Mouse (Mus musculus): ENCODE results near the gene D030056L22Rik. TPM values are rescaled to one million over a fixed set of nuclear protein-coding genes. Genes with fewer than 3 reads are reported as not detected.

D030056L22Rik gene
- polyA plus RNA-seq, 1 experiment, result 32.7 TPM

DNA sequence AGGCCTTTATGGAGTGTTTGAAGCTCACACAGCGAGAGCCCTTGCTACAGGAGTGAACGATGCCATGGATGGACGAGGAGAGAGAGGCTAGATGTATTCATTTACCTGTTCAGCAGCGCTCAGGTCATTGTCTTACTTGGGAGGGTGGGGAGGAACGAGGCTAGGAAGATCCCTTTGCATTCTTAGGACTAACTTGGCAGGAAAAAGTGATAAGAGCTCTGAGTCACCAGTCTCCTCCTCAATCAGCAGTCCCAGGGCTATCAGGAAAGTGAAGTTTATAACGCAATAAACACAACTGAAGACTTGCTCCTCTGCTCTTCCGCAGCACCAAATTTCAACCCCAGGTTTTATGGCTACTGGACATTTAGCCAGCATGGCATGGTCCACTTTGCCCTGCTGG lies 17.3 kb downstream of the D030056L22Rik start:
- no peak for DNase-seq (ENCODE audit: extremely low spot score in 1 of 2, low spot score in 1 of 2)

DNA sequence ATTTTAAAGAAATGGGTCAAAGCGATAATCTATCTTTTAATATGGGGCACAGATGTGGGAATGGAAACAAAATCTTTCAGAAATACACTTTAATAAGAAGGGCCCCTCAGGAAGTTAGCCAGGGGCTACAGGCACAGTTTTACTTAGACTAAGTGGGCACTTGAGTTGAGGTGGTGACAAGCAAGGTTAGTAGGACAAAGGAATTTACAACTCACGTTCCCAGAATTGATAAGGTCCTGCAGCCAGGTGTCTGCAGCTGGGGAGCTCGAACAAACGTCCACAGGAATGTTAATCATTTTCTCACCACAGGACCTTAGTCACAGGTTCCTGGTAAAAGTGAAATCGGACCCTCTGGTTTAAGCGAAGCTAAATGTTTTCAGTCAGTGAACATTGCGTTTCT lies 18.1 kb downstream of the D030056L22Rik start:
- no peak for DNase-seq (ENCODE audit: extremely low spot score in 1 of 2, low spot score in 1 of 2)

DNA sequence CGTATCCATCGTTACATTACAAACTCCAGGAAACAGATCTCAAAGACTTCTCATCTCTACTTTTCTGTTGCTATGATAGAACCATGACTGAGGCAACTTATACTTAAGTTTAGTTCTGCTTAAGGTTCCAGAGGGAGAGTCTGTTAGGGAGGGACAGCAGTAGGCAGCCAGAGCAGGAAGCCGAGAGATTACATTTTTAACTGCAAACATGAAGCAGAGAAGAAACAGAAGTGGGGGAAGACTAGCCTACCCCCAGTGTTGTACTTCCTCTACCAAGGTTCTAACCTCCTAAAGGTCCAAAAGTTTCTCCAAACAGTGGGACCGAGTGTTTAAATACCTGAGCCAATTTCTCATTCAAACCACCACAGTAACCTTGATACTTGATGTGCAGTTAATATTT lies 22.9 kb downstream of the D030056L22Rik start:
- no peak for DNase-seq (ENCODE audit: extremely low spot score in 1 of 2, low spot score in 1 of 2)

DNA sequence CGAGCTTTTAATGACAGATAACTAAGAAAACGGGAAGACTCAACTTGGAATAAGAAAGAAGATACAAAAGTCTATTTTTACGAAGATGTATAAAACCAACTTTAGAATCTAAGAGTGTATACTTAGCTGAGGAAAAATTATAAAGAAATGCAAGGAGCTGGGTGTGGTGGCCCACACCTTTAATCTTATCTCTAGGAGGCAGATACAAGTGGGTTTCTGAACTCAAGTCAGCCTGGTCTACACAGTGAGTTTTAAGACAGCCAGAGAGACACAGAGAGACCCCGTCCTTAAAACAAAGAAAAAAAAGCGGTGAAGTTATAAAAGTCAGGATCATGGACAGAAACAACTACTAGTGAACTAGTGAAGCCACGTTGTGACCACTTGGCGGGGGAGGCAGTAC lies 26.2 kb downstream of the D030056L22Rik start:
- no peak for DNase-seq (ENCODE audit: extremely low spot score in 1 of 2, low spot score in 1 of 2)

DNA sequence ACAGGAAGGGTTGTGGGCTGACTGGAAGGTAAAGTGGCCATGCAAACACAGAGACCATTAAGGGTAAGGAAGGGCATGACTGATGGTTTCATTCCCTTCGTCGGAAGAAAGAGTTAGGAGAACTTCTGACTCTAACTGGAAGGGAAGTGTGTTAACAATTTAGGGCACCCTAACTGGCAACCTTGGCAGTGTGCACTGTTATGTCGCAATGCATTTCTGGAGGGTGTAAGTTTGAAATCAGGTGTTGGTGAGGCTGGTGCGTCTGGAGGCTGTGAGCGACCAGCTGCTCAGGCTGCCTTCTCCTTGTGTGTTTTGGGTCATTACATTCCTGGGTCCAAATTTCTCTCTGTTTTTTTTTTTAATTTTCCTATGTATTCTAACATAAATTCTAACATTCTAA lies 31.0 kb downstream of the D030056L22Rik start:
- no peak for DNase-seq (ENCODE audit: extremely low spot score in 1 of 2, low spot score in 1 of 2)

DNA sequence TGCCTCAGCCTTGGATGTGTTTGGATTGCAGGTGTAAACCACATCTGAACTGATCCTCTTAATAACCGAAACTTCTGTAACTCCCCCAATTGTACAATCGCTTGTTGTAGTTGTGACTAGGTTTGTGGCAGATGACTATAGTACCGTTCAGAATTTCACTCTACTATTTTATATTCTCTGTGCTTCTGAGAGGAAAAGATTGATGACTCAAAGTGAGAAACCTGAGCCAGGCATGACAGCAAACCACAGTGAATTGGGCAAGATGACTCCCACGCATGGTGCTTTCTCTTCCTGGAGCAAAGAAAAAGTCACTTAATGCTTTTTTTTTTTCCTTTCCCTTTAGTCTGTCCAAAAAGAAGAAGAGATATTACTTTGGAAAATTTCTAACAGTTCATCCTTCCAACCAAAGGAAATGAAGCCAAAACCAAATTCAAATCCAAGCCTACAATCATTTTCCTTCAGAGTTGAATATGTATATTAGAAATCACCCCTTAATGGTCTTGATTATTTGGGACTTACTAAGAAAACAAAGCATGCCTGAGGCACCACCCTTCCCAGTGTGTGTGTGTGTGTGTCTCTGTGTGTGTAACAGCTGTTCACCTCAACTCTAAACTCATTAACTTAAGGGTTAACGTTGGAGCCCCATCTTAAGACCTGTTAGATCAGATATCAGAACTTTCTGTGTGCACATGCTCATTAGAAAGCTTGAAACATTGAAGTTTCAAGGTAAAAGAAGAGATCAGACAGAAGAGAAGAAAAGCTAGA lies 33.8 kb downstream of the D030056L22Rik start:
- peak in 1 of 2 experiments; percentile 23 for DNase-seq (ENCODE audit: extremely low spot score in 1 of 2, low spot score in 1 of 2)

DNA sequence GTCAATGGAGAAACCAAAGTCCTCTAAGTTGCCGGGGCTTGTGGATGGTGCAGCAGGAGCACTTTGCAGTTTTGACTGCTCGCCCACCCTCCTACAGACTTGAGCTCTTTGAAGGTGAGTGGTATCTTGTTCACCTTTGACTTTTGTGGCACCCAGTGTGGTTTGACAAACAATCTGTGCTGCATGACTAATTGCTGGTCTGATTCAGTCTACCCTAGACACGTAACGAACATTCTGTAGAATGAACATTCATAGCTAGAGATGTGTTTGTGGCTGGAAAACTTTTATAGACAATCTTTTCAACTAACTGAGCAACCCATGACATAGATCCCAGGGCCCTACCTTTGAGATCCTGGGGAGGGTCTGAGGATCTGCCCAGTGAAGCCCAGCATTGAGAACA lies 34.4 kb downstream of the D030056L22Rik start:
- no peak for DNase-seq (ENCODE audit: extremely low spot score in 1 of 2, low spot score in 1 of 2)

DNA sequence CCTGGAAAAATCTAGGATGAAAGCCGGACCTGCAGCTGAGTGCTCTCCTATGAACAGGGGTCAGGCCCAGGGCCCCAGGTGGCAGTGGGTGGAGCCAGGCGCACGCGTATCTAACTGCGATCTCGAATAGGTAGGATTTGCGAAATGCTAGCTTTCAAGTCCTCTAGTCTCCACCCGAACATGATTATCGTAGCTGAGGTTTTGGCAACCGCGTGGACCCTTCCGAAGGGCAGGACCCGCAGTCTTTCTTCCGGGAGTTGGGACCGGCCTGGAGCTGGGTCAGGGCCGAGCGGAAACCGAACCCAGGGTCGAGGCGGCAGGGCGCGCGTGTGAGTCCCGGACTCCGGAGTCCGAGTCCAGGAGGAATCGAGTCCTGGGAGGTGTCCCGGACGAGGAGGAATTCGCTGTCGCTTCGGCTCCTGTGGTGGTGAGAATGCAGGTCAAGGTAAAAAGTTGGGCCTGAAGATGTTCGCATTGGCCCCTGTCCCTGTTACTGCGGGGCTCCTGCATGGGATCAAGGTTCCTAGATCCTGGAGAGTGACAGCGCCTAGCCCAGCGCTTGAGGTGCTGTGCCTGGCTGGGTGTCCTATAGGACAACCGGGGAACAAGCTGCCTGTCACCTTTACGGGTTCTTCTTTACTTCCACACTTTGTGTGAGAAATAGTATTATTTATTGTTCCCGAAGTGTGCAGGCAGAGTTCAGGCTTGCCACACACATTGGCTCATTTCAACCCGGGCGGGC lies 36.8 kb downstream of the D030056L22Rik start, which contains the start of gene Trpm6:
TSS of gene Trpm6 (plus strand) at position 386 of the 742 bp plus-strand sequence.
- DNase-seq (ENCODE audit: extremely low spot score in 1 of 2, low spot score in 1 of 2), result no peak

DNA sequence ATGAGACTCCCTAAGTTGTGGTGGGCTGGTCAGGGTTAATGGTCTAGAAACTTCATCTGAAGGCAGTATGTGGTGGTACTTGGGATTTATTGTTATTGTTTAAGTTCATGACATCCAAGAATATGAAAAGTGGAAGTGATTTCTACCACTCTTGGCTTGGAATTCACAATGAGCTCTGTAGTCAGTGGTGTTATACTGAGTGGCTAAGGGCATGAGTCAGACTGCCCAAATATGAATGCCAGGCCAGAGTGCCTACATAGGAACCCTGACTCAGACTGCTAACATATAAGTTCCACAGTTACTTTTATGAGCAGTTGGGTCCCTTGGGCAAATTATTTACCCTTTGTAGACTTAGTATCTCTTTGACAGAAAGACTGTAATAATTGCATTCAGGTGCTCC lies 44.2 kb downstream of the D030056L22Rik start:
- no peak for DNase-seq (ENCODE audit: extremely low spot score in 1 of 2, low spot score in 1 of 2)

DNA sequence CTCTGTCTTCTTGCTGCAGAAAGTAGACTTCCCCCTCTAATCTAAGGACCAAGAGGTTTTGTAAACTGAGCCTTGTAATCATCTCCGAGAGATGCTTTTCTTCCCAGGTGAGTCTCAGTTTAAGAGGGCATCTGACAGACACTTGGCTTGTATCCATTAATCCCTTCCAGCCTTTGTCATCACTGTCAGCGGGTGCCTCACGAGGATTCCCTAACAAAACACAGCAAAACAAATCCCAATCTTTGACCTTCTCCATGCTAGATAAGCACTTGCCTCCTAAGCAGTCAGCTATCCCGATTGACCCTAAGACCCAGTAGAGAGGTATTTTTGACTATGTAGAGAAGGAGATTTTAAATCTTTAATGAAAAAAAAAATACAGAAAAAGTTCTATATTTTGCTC lies 44.7 kb downstream of the D030056L22Rik start:
- DNase-seq (ENCODE audit: extremely low spot score in 1 of 2, low spot score in 1 of 2), result no peak

DNA sequence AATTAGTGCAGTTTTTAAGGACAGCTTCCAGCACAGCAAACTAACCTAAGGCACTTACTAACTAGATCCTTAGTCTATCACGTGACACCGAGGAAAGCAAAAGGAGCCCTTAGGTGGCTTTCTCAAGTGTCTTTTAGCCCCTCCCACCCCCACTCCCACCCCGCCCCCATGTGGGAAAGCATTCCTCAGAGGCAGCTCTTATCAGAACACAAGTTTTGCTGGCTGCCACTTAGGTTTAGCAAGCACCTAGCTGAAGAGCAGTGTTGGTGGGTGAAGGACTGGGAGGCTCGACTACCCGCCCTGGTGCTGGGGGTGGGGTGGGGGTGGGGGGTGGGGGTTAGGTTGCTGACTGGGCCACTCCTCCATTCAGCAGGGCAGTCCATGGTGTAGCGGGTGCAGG lies 45.3 kb downstream of the D030056L22Rik start:
- no peak for DNase-seq (ENCODE audit: extremely low spot score in 1 of 2, low spot score in 1 of 2)

DNA sequence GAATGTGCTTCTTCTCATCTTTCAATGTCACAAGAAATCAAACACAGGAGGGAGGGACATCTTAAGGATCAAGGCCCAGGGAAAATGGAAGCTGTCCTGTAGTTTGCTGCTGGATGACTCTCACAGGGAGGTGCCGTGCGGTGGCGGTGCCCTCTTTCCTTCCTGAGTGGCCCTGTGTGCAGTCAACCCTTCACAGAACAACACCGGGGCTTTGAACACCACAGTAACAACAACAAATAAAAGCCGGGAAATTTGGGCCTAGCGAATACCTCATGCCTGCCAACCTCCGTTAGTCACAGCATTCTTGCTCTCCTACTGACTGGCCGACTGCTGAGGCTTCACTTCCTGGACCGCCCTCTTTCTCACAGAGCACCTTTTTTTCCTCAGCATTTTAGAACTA lies 45.9 kb downstream of the D030056L22Rik start:
- no peak for DNase-seq (ENCODE audit: extremely low spot score in 1 of 2, low spot score in 1 of 2)

DNA sequence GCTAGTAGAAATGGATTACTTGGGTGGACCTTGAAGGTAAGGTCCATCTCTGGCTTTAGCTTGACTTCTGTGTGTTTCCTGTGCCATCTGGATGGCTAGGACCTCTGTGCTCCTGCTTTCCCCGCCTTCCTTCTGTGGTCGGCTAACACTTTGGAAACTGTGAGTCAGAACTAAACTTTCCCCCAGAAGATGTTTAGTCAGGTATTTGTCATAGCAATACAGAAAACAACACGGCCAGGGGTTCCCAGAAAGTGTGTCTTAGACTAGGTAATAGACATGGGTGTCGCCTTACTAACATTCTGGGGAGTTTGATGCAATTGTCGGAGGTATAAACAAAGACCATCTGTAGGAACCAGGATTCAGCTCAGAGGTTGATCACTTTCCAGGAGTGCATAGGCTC lies 53.4 kb downstream of the D030056L22Rik start:
- no peak for DNase-seq (ENCODE audit: extremely low spot score in 1 of 2, low spot score in 1 of 2)

Other genes with a start within 250 kb of the D030056L22Rik start
- gene Ostf1, start 81.4 kb upstream of the D030056L22Rik start, polyA plus RNA-seq (2012; rRNA removed), result 21.3 and 25.7 TPM in 2 replicates
- 9.2 and 9.8 TPM in 2 replicates for gene Nmrk1, start 81.2 kb upstream of the D030056L22Rik start, polyA plus RNA-seq (2012; rRNA removed)
- 7.8 and 8.2 TPM in 2 replicates for gene Carnmt1, start 42.4 kb upstream of the D030056L22Rik start, polyA plus RNA-seq (2012; rRNA removed)
- 0.30 and 0.32 TPM in 2 replicates for gene Trpm6, start 36.8 kb downstream of the D030056L22Rik start, polyA plus RNA-seq (2012; rRNA removed)

Measured in frontal cortex, adult 2 months (tissue).